Mouse (Mus musculus): Measurements from ENCODE around the gene Kctd2. TPM values are rescaled to one million over a fixed set of nuclear protein-coding genes. Genes with fewer than 3 reads are reported as not detected.
"Not testable (repeated sequence)": the region's sequence is repeated elsewhere in the genome, so short reads cannot be mapped to it uniquely, and the experiment has no call there.

Gene Kctd2
- polyA plus RNA-seq, 1 experiment from 2014 or later = 3.9 TPM

DNA sequence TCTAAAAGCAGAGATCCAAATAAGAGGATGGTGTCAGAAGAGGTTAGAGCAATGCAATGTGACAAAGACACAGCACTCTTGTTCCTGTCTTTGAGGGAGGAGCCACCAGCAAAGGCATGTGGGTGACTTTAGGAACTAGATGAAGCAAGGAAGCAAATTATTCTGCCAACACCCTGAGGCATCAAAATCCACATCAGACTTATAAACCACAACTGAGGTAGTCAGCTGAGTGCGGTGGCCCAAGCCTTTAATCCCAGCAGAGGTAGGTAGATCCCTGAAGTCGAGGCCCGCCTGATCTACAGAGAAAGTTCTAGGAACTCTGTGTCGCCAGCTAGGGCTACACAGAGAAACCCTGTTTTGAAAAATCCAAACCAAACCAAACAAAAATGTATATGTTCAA is 42.7 kb upstream of the Kctd2 start:
- Histone ChIP-seq H3K4me2 (ENCODE audit: low read depth, low read length) (no peak overlapping the region), H3K4me3 (ENCODE audit: low read length) (no peak overlapping the region), H3K36me3 (ENCODE audit: control insufficient read depth, insufficient read depth) (no peaks in the 10 kb centered on the region), H3K27me3 (ENCODE audit: control insufficient read depth, insufficient read depth, low read length) (peaks cover 10% of the 10 kb centered on the region; the same call in 1 of the 2 replicates), H3K9ac (ENCODE audit: low read length) (no peak overlapping the region), H3K4me1 (ENCODE audit: control insufficient read depth, insufficient read depth, low read length) (peaks cover 18% of the 10 kb centered on the region), H3K9me3 (replicated peaks; ENCODE audit: control insufficient read depth, low read length) (peaks cover 2% of the 10 kb centered on the region; the same call in 1 of the 2 replicates), H3K27ac (ENCODE audit: low read length) (no peak overlapping the region)
- ATAC-seq (replicated peaks; ENCODE audit: extremely low read depth, insufficient read depth, low FRiP score) = no peak
- 80% methylated on average over 4 of the region's 4 CpGs for WGBS

DNA sequence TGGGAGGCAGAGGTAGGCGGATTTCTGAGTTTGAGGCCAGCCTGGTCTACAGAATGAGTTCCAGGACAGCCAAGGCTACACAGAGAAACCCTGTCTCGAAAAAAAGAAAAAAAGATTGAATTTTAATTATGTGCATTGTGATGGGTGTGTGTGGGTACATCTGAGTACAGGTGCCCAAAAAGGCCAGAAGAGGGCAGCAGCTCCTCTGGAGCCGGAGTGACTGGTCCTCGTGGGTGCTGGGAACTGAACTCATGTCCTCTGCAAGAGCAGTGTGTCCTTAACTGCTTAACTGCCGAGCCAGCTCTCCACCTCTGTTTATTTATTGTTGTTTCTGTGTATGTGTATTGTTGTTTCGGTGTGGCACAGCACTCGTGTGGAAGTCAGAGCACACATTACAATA is 42.1 kb upstream of the Kctd2 start:
- H3K36me3 ChIP-seq (ENCODE audit: control insufficient read depth, insufficient read depth) = no peaks in the 10 kb centered on the region
- H3K27ac ChIP-seq (ENCODE audit: low read length) = no peak overlapping the region
- no peak for ATAC-seq (replicated peaks; ENCODE audit: extremely low read depth, insufficient read depth, low FRiP score)
- H3K9me3 ChIP-seq (replicated peaks; ENCODE audit: control insufficient read depth, low read length) = peaks cover 2% of the 10 kb centered on the region; the same call in 1 of the 2 replicates
- H3K4me2 ChIP-seq (ENCODE audit: low read depth, low read length) = no peak overlapping the region
- peaks cover 7% of the 10 kb centered on the region; the same call in 1 of the 2 replicates for H3K27me3 ChIP-seq (ENCODE audit: control insufficient read depth, insufficient read depth, low read length)
- 83% methylated on average over 7 of the region's 7 CpGs for WGBS
- no peak overlapping the region for H3K9ac ChIP-seq (ENCODE audit: low read length)
- no peak overlapping the region for H3K4me3 ChIP-seq (ENCODE audit: low read length)
- H3K4me1 ChIP-seq (ENCODE audit: control insufficient read depth, insufficient read depth, low read length) = peaks cover 24% of the 10 kb centered on the region

DNA sequence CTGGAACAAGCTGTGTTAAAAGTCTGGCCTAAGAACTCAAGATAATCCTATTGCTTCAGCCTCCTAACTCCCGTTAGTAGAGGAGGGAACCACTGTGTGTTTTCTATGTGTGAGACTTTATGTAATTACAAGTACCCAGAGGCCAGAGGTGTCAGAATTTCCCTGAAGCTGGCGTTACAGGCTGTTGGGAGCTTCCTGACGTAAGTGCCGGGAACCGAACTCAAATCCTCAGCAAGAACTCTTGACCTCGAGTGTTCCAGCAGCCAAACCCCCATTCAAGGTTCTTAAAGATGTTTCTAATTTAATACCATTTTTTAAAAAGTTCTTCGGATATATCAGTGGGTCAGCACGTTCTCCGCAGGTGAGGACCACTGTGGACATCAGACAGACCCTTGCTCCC is 38.7 kb upstream of the Kctd2 start:
- Histone ChIP-seq H3K4me3 (ENCODE audit: low read length) (peak overlapping the region; percentile 83), H3K4me2 (ENCODE audit: low read depth, low read length) (peak overlapping the region; percentile 91), H3K9me3 (replicated peaks; ENCODE audit: control insufficient read depth, low read length) (peaks cover 2% of the 10 kb centered on the region; the same call in 1 of the 2 replicates), H3K27me3 (ENCODE audit: control insufficient read depth, insufficient read depth, low read length) (no peaks in the 10 kb centered on the region; the same call in 1 of the 2 replicates), H3K4me1 (ENCODE audit: control insufficient read depth, insufficient read depth, low read length) (peaks cover 26% of the 10 kb centered on the region), H3K36me3 (ENCODE audit: control insufficient read depth, insufficient read depth) (no peaks in the 10 kb centered on the region), H3K9ac (ENCODE audit: low read length) (peak overlapping the region; percentile 60; the same call in 1 of the 2 replicates), H3K27ac (ENCODE audit: low read length) (peak overlapping the region; percentile 66)
- ATAC-seq (replicated peaks; ENCODE audit: extremely low read depth, insufficient read depth, low FRiP score) = no peak
- 17% methylated on average over 9 of the region's 9 CpGs for WGBS

DNA sequence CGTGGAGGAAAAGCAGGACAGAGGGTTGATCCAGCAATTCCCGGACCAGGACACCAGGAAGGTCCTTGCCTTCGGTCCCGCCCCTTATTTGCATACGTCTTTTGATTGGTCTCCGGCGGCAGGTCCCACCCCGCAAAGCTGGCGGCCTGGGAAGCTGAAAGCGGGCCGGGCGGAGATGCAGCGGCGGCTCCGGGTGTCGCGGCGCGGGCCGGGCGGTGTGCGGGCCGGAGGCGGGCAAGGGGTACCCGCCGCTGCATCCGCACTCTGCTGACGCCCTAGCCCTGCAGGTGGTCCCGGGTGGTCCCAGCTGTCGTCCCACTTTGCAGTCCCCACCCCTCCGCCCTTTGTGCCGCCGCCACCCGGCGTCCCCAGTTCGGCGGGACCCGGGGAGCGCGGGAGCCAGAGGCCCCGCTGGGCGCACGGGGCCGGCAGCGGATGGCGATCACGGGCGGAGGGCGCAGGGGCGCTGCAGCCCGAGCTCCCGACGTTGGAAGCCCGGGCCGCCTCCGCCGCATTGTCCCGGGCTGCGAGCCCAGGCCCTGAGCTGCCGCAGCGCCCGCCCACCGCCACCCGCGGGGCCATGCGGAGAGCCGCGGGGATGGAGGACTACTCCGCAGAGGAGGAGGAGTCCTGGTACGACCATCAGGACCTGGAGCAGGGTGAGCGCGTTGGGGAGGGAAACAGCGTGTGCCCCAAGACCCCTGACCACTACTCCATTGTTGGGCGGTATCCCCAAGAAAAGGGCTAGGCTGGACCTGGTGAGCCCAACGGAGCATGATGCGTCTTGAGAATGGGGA is 38.0 kb upstream of the Kctd2 start, which contains the start of gene Cdr2l:
Gene Cdr2l, plus strand, starts transcription at position 174 of the 797 bp plus-strand sequence.
- Histone ChIP-seq H3K4me2 (ENCODE audit: low read depth, low read length) (peak within 1 kb of the TSS; percentile 91), H3K27ac (ENCODE audit: low read length) (peak within 1 kb of the TSS; percentile 80), H3K4me3 (ENCODE audit: low read length) (peak within 1 kb of the TSS; percentile 83), H3K36me3 (ENCODE audit: control insufficient read depth, insufficient read depth) (no peaks in the 10 kb centered on the region), H3K9me3 (replicated peaks; ENCODE audit: control insufficient read depth, low read length) (peaks cover 2% of the 10 kb centered on the region; the same call in 1 of the 2 replicates), H3K4me1 (ENCODE audit: control insufficient read depth, insufficient read depth, low read length) (peaks cover 26% of the 10 kb centered on the region), H3K9ac (ENCODE audit: low read length) (peak within 1 kb of the TSS; percentile 87), H3K27me3 (ENCODE audit: control insufficient read depth, insufficient read depth, low read length) (no peaks in the 10 kb centered on the region; the same call in 1 of the 2 replicates)
- peak; percentile 91 for ATAC-seq (replicated peaks; ENCODE audit: extremely low read depth, insufficient read depth, low FRiP score)
- under 1% methylated on average over 75 of the region's 76 CpGs for WGBS

DNA sequence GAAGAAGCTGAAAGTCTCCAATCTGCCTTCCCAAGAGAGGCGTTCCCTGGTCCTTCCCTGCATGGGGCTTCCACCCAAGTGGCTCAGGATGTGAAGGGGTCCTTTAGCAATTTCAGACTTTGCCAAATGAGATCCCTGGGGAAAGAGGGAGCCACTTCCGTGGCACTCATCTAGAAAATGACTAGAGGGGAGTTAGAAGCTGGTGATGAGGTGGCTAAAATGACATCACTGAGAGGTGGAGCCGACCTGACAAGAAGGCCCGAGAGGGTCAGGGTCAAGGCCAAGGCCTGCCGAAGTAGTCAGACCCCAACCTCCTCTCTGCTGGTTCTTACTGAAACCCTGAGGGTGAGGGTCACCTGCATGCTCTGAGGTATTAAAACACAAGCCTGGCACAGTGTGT is 37.0 kb upstream of the Kctd2 start:
- Histone ChIP-seq H3K4me1 (ENCODE audit: control insufficient read depth, insufficient read depth, low read length) (peaks cover 26% of the 10 kb centered on the region), H3K9me3 (replicated peaks; ENCODE audit: control insufficient read depth, low read length) (peaks cover 1% of the 10 kb centered on the region; the same call in 1 of the 2 replicates), H3K27ac (ENCODE audit: low read length) (no peak overlapping the region), H3K4me3 (ENCODE audit: low read length) (peak overlapping the region; percentile 83), H3K36me3 (ENCODE audit: control insufficient read depth, insufficient read depth) (no peaks in the 10 kb centered on the region), H3K9ac (ENCODE audit: low read length) (peak overlapping the region; percentile 87), H3K4me2 (ENCODE audit: low read depth, low read length) (peak overlapping the region; percentile 91), H3K27me3 (ENCODE audit: control insufficient read depth, insufficient read depth, low read length) (no peaks in the 10 kb centered on the region; the same call in 1 of the 2 replicates)
- ATAC-seq (replicated peaks; ENCODE audit: extremely low read depth, insufficient read depth, low FRiP score) = no peak
- 30% methylated on average over 5 of the region's 5 CpGs for WGBS

DNA sequence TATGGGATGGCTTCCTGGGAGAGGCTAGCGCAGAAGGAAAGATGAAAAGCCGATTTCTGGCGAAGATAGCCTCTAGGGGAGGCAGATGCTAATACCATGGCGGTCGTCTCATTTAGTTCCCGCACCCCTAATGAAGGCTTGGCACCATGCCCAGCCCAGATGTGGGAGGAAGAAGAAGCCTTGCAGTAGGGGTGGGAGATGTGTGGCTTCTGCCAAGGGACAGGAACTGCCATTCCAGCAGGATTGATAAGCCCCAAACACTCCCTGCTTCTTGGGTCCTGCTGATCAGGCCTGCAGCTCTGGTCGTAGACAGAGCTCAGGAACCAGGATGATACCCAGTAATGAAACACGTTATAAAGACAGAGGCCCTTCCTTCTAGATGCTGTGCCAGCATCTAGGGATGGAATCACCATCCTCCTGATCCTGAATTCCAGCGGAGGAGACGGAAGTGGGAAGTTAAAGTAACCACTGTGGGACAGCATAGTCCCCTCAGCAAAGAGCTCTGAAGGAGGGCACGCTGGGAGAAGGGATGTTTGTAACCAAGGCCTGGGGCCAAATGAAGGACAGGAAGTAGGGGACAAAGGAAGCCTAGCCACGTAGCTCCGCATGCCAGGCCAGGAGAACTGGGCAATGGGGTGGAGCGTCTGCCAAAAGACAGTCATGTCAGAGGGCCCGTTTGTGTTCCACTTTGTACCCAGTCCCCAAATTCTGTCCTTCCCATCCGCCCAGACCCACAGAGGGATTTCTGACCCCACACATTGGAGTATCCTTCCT is 36.0 kb upstream of the Kctd2 start:
- Histone ChIP-seq H3K4me2 (ENCODE audit: low read depth, low read length) (peak overlapping the region; percentile 91), H3K9me3 (replicated peaks; ENCODE audit: control insufficient read depth, low read length) (no peaks in the 10 kb centered on the region), H3K4me1 (ENCODE audit: control insufficient read depth, insufficient read depth, low read length) (peaks cover 26% of the 10 kb centered on the region), H3K9ac (ENCODE audit: low read length) (0 out of 2 replicates have a peak overlapping the region, but pooled peaks have one; percentile 30), H3K36me3 (ENCODE audit: control insufficient read depth, insufficient read depth) (no peaks in the 10 kb centered on the region), H3K4me3 (ENCODE audit: low read length) (peak overlapping the region; percentile 83), H3K27ac (ENCODE audit: low read length) (peak overlapping the region; percentile 62), H3K27me3 (ENCODE audit: control insufficient read depth, insufficient read depth, low read length) (no peaks in the 10 kb centered on the region; the same call in 1 of the 2 replicates)
- no peak for ATAC-seq (replicated peaks; ENCODE audit: extremely low read depth, insufficient read depth, low FRiP score)
- 54% methylated on average over 16 of the region's 16 CpGs for WGBS

DNA sequence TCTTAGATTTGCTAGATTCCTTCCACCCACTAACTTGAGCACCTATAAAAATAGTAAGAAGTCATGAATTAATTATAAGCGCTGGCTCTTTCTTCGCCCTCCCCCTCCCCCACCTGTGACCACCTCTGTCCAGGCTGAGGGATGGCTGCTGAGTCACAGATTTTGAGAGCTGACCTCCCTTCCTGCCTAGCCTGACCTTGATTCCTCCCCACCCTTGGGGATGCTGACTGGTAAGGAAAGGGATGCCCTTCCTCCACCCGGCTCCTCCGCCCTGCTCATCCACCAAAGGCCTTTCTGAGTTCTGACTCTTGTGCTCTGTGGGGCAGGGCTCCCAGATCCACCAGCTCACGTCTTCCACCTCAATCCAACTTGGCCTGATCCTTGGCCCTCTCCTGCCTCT is 35.3 kb upstream of the Kctd2 start:
- H3K9ac ChIP-seq (ENCODE audit: low read length) = 0 out of 2 replicates have a peak overlapping the region, but pooled peaks have one; percentile 22
- H3K4me2 ChIP-seq (ENCODE audit: low read depth, low read length) = peak overlapping the region; percentile 91
- no peaks in the 10 kb centered on the region for H3K9me3 ChIP-seq (replicated peaks; ENCODE audit: control insufficient read depth, low read length)
- ATAC-seq (replicated peaks; ENCODE audit: extremely low read depth, insufficient read depth, low FRiP score) = no peak
- H3K4me3 ChIP-seq (ENCODE audit: low read length) = no peak overlapping the region
- 74% methylated on average over 5 of the region's 5 CpGs for WGBS
- H3K36me3 ChIP-seq (ENCODE audit: control insufficient read depth, insufficient read depth) = no peaks in the 10 kb centered on the region
- peak overlapping the region; percentile 62; the same call in 1 of the 2 replicates for H3K27ac ChIP-seq (ENCODE audit: low read length)
- no peaks in the 10 kb centered on the region; the same call in 1 of the 2 replicates for H3K27me3 ChIP-seq (ENCODE audit: control insufficient read depth, insufficient read depth, low read length)
- peaks cover 26% of the 10 kb centered on the region for H3K4me1 ChIP-seq (ENCODE audit: control insufficient read depth, insufficient read depth, low read length)

DNA sequence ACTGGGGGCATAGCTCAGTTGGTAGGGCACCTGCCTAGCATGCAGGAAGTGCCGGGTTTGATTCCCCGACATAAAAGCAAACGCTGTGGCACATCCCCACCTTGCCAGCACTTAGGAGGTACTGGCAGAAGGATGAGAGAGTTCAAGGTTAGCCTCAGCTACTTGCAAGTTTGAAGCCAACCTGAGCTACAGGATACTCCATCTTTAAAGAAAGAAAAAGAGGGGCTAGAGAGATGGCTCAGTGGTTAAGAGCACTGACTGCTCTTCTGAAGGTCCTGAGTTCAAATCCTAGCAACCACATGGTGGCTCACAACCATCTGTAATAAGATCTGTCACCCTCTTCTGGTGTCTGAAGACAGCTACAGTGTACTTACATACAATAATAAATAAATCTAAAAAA is 33.1 kb upstream of the Kctd2 start:
- not testable (repeated sequence) for H3K27me3 ChIP-seq (ENCODE audit: control insufficient read depth, insufficient read depth, low read length); H3K4me3 ChIP-seq (ENCODE audit: low read length); H3K27ac ChIP-seq (ENCODE audit: low read length); ATAC-seq (replicated peaks; ENCODE audit: extremely low read depth, insufficient read depth, low FRiP score); H3K9ac ChIP-seq (ENCODE audit: low read length); H3K4me2 ChIP-seq (ENCODE audit: low read depth, low read length); H3K9me3 ChIP-seq (replicated peaks; ENCODE audit: control insufficient read depth, low read length); H3K36me3 ChIP-seq (ENCODE audit: control insufficient read depth, insufficient read depth)
- WGBS = 78% methylated on average over 3 of the region's 3 CpGs
- peaks cover 22% of the 10 kb centered on the region for H3K4me1 ChIP-seq (ENCODE audit: control insufficient read depth, insufficient read depth, low read length)
